Mouse (Mus musculus) MEL (cell line): ENCODE measurements around the gene Arl2bp. TPM values are rescaled to one million over a fixed set of nuclear protein-coding genes. Genes with fewer than 3 reads are reported as not detected.

Experiments used
- DNase-seq: peaks from one replicate; pipeline ENCODE4 v3.0.0; 2011; ENCODE audit warnings: low read depth, low spot score
- H3K27ac ChIP-seq: 2 replicates; pipeline ENCODE4 v1.5.1; 2012; ENCODE audit warnings: low read depth, mild to moderate bottlenecking, control low read depth, low read length, moderate library complexity; ENCODE audit not compliant: control insufficient read depth
- H3K27me3 ChIP-seq, 2 experiments: fragments of 150-350 bp in 1 of 2; sonication (generic) in 1 of 2; 2 replicates each; pipeline ENCODE4 v1.6.1; 2012; ENCODE audit warnings: low read length in 2 of 2, mild to moderate bottlenecking in 2 of 2, improper control_type of control experiment in 1 of 2, moderate library complexity in 1 of 2; ENCODE audit not compliant: insufficient read depth in 2 of 2, control insufficient read depth in 1 of 2
- H3K36me3 ChIP-seq, 2 experiments: 2 replicates each; pipeline ENCODE4 v1.6.1; 2012 to 2014; ENCODE audit warnings: low read length in 2 of 2, improper control_type of control experiment in 1 of 2, inconsistent platforms in 1 of 2, mild to moderate bottlenecking in 1 of 2; ENCODE audit not compliant: insufficient read depth in 2 of 2, control insufficient read depth in 1 of 2
- H3K4me1 ChIP-seq, 2 experiments: fragments of 150-350 bp in 1 of 2; sonication (generic) in 1 of 2; 2 replicates each; pipeline ENCODE4 v1.6.1; 2012; ENCODE audit warnings: low read length in 2 of 2, improper control_type of control experiment in 1 of 2, mild to moderate bottlenecking in 1 of 2; ENCODE audit not compliant: insufficient read depth in 2 of 2, control insufficient read depth in 1 of 2
- H3K4me3 ChIP-seq, 2 experiments: fragments of 150-350 bp in 1 of 2; sonication (generic) in 1 of 2; 2 replicates each; pipeline ENCODE4 v1.5.1; 2012; ENCODE audit warnings: low read depth in 2 of 2, low read length in 2 of 2, mild to moderate bottlenecking in 2 of 2, moderate library complexity in 2 of 2, control low read depth in 1 of 2, improper control_type of control experiment in 1 of 2; ENCODE audit not compliant: control insufficient read depth in 1 of 2, insufficient read depth in 1 of 2
- H3K79me2 ChIP-seq: 2 replicates; pipeline ENCODE4 v1.6.1; 2012; ENCODE audit warnings: mild to moderate bottlenecking, low read length, moderate library complexity; ENCODE audit not compliant: control insufficient read depth, poor library complexity, insufficient read depth
- H3K9ac ChIP-seq: 2 replicates; pipeline ENCODE4 v1.6.1; 2012; ENCODE audit warnings: low read depth, mild to moderate bottlenecking, control low read depth, low read length, moderate library complexity; ENCODE audit not compliant: control insufficient read depth, poor library complexity, severe bottlenecking
- H3K9me3 ChIP-seq: fragments of 150-350 bp; sonication (generic); replicated peaks from 2 replicates; pipeline ENCODE4 v1.6.1; 2012; ENCODE audit warnings: mild to moderate bottlenecking, low read length, improper control_type of control experiment, moderate library complexity; ENCODE audit not compliant: insufficient read depth
- CHD1 ChIP-seq: IDR thresholded peaks from 2 replicates; pipeline ENCODE4 v1.6.1; 2012; ENCODE audit warnings: low read depth, mild to moderate bottlenecking, inconsistent platforms, low read length, improper control_type of control experiment
- CTCF ChIP-seq, 3 experiments: IDR thresholded peaks in 2 of 3; conservative IDR thresholded peaks in 1 of 3; 2 replicates each; pipeline ENCODE4 v1.5.1; 2011 to 2012; ENCODE audit warnings: low read length in 3 of 3, low read depth in 2 of 3, mild to moderate bottlenecking in 2 of 3, improper control_type of control experiment in 1 of 3, inconsistent platforms in 1 of 3, mixed read lengths in 1 of 3, moderate library complexity in 1 of 3; ENCODE audit not compliant: control insufficient read depth in 1 of 3, insufficient read depth in 1 of 3, poor library complexity in 1 of 3, severe bottlenecking in 1 of 3
- E2F4 ChIP-seq: IDR thresholded peaks from 2 replicates; pipeline ENCODE4 v1.6.1; 2011; ENCODE audit warnings: low read depth, low read length, improper control_type of control experiment, borderline replicate concordance
- ETS1 ChIP-seq: IDR thresholded peaks from 2 replicates; pipeline ENCODE4 v1.6.1; 2012; ENCODE audit warnings: low read depth, mild to moderate bottlenecking, inconsistent platforms, low read length, improper control_type of control experiment, moderate library complexity
- GABPA ChIP-seq: IDR thresholded peaks from 2 replicates; pipeline ENCODE4 v1.6.1; 2012; ENCODE audit warnings: low read depth, mild to moderate bottlenecking, inconsistent platforms, low read length, improper control_type of control experiment, moderate library complexity
- GATA1 ChIP-seq: IDR thresholded peaks from 2 replicates; pipeline ENCODE4 v1.6.1; 2011; ENCODE audit warnings: low read depth, low read length, improper control_type of control experiment
- HCFC1 ChIP-seq: IDR thresholded peaks from 2 replicates; pipeline ENCODE4 v1.6.1; 2012; ENCODE audit warnings: low read depth, mild to moderate bottlenecking, inconsistent platforms, low read length, improper control_type of control experiment, moderate library complexity
- JUND ChIP-seq: IDR thresholded peaks from 2 replicates; pipeline ENCODE4 v1.6.1; 2011; ENCODE audit warnings: low read depth, mild to moderate bottlenecking, improper control_type of control experiment, low read length
- MAFK ChIP-seq: IDR thresholded peaks from 2 replicates; pipeline ENCODE4 v1.6.1; 2011; ENCODE audit warnings: low read depth, mild to moderate bottlenecking, low read length, improper control_type of control experiment, borderline replicate concordance
- MAZ ChIP-seq: IDR thresholded peaks from 2 replicates; pipeline ENCODE4 v1.6.1; 2012; ENCODE audit warnings: low read depth, mild to moderate bottlenecking, inconsistent platforms, low read length, improper control_type of control experiment
- MXI1 ChIP-seq: IDR thresholded peaks from 2 replicates; pipeline ENCODE4 v1.6.1; 2011; ENCODE audit warnings: mild to moderate bottlenecking, low read depth, low read length, improper control_type of control experiment
- MYC ChIP-seq: IDR thresholded peaks from 2 replicates; pipeline ENCODE4 v1.6.1; 2011; ENCODE audit warnings: low read depth, mild to moderate bottlenecking, low read length, improper control_type of control experiment, moderate library complexity
- NELFE ChIP-seq: IDR thresholded peaks from 2 replicates; pipeline ENCODE4 v1.6.1; 2011; ENCODE audit warnings: low read depth, low read length, improper control_type of control experiment
- NRF1 ChIP-seq: IDR thresholded peaks from 2 replicates; pipeline ENCODE4 v1.6.1; 2014; ENCODE audit warnings: low read depth, mild to moderate bottlenecking, inconsistent platforms, low read length, improper control_type of control experiment, moderate library complexity; ENCODE audit not compliant: poor library complexity, insufficient read depth, severe bottlenecking
- POLR2A ChIP-seq, 2 experiments: IDR thresholded peaks; 2 replicates each; pipeline ENCODE4 v1.6.1; 2011 to 2012; ENCODE audit warnings: low read length in 2 of 2, mild to moderate bottlenecking in 2 of 2, control low read depth in 1 of 2, improper control_type of control experiment in 1 of 2, low read depth in 1 of 2, moderate library complexity in 1 of 2; ENCODE audit not compliant: control insufficient read depth in 1 of 2, insufficient read depth in 1 of 2, poor library complexity in 1 of 2
- POLR2AphosphoS2 ChIP-seq: IDR thresholded peaks from 2 replicates; pipeline ENCODE4 v1.6.1; 2011; ENCODE audit warnings: low read length, improper control_type of control experiment
- POLR2AphosphoS5 ChIP-seq: IDR thresholded peaks from 2 replicates; pipeline ENCODE4 v1.6.1; 2012; ENCODE audit warnings: low read depth, borderline replicate concordance, mild to moderate bottlenecking, inconsistent platforms, low read length, moderate library complexity, mixed read lengths
- RCOR1 ChIP-seq: IDR thresholded peaks from 2 replicates; pipeline ENCODE4 v1.6.1; 2012; ENCODE audit warnings: low read depth, mild to moderate bottlenecking, inconsistent platforms, low read length, improper control_type of control experiment
- SIN3A ChIP-seq: IDR thresholded peaks from 2 replicates; pipeline ENCODE4 v1.6.1; 2012; ENCODE audit warnings: low read length, improper control_type of control experiment, inconsistent platforms
- TCF12 ChIP-seq: IDR thresholded peaks from 2 replicates; pipeline ENCODE4 v1.6.1; 2014; ENCODE audit warnings: low read depth, mild to moderate bottlenecking, inconsistent platforms, low read length, improper control_type of control experiment, moderate library complexity
- USF1 ChIP-seq: IDR thresholded peaks from 2 replicates; pipeline ENCODE4 v1.6.1; 2014; ENCODE audit warnings: low read depth, mild to moderate bottlenecking, inconsistent platforms, low read length, improper control_type of control experiment, moderate library complexity
- ZC3H11A ChIP-seq: IDR thresholded peaks from 2 replicates; pipeline ENCODE4 v1.6.1; 2012; ENCODE audit warnings: low read depth, mild to moderate bottlenecking, inconsistent platforms, low read length, improper control_type of control experiment
- ZKSCAN1 ChIP-seq: IDR thresholded peaks from 2 replicates; pipeline ENCODE4 v1.6.1; 2012; ENCODE audit warnings: low read depth, mild to moderate bottlenecking, inconsistent platforms, low read length, improper control_type of control experiment, moderate library complexity
- ZMIZ1 ChIP-seq: IDR thresholded peaks from 2 replicates; pipeline ENCODE4 v1.6.1; 2012; ENCODE audit warnings: low read depth, mild to moderate bottlenecking, inconsistent platforms, low read length, improper control_type of control experiment, moderate library complexity
- ZNF384 ChIP-seq: IDR thresholded peaks from 2 replicates; pipeline ENCODE4 v1.6.1; 2012; ENCODE audit warnings: low read depth, mild to moderate bottlenecking, inconsistent platforms, low read length, improper control_type of control experiment
- polyA plus RNA-seq, 2 experiments: library from polyadenylated mRNA; stranded (reverse) in 1 of 2; unstranded in 1 of 2; fragments of >175 nt in 1 of 2; fragments of >200 nt in 1 of 2; gene quantifications; 2 replicates each; pipeline versions ENCODE4 v1.2.1 to v1.2.4; 2012; ENCODE audit warnings: low replicate concordance in 2 of 2, low read depth in 1 of 2; ENCODE audit not compliant: insufficient read length in 2 of 2, insufficient read depth in 1 of 2, missing spikeins in 1 of 2
- total RNA-seq: library from RNA; depleted of rRNA; stranded (reverse); fragments of 300-350 nt; gene quantifications from 2 replicates; pipeline ENCODE4 v1.2.3, GENCODE M21; 2012

Arl2bp gene
- total and polyA plus RNA-seq, 3 experiments, result 43.8 to 515 (median 96.1) TPM

DNA sequence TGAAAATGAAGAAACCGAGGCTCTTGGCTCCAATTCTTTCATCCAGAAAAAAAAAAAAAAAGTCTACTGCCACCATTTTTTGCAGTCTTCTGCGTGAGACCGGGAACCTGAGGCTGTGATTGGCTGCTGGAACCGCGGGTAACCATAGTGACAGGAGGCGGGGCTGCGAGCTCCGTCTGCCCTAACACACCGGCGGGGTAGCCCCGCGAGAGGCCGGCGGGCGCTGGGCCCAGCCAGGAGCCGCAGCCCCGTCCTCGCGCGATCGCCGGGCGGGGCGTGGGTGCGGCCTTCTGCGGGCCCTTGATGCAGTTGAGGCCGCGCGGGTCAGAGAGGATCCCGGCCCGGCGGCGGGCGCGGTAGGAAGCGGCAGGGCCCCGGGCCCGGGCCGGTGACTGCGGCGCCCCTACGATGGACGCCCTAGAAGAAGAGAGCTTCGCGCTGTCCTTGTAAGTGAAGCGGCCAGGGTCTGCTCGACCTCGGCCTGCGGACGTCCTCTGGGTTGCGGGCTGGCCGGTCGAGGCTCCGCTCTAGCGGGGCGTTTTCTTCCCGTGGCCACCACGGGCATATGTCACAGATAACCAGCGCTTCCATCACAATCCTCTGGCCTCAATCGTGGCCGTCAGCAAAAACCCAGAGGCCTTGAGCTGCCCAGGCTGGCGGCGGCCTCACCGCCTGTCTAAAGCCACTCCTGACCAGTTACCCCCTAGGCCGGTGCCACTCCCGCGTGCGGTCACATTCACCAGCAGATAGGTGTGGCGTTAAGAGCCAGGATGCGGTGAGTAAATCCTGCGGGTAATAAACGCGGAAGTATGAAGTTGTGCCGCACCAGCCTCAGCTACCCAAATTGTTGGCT lies at the start of gene Arl2bp (continued):
- no peak for TF ChIP-seq ZC3H11A
- TF ChIP-seq POLR2AphosphoS2, result no peak
- peak; percentile 78 to 85 for TF ChIP-seq POLR2A (IDR thresholded peaks at IDR 0.05; ENCODE audit: control insufficient read depth in 1 of 2, insufficient read depth in 1 of 2, low read depth in 1 of 2, low read length in 2 of 2, poor library complexity in 1 of 2)
- TF ChIP-seq ZKSCAN1, result no peak
- TF ChIP-seq HCFC1, result peak; percentile 59
- TF ChIP-seq MAZ, result peak; percentile 32; the same call in 1 of the 2 replicates

DNA sequence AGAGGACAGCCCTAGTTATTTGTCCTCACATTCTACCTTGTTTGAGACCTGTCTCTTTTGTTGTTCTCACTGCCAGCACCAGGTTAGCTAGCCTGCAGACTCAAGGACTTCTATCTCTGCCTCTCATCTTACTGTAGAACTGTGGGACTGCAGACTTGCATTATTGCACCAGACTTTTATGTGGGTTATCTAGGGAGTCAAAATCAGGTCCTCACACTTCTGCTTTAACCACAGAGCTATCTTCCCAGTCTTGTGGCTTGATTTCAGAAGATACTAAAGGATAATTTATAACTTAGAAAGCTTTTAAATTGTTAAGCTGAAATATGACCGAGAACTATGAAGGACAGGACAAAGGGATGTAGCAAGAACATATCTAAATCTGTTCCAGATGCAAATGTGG lies 41.5 kb upstream of the Arl2bp start:
- no peak overlapping the region for H3K27ac ChIP-seq
- H3K36me3 ChIP-seq, result peaks cover 10% of the 10 kb centered on the region in 2 experiments
- H3K4me3 ChIP-seq, result no peak overlapping the region
- no peak overlapping the region for H3K9ac ChIP-seq
- no peak for DNase-seq
- peak; percentile 95 for TF ChIP-seq RCOR1
- TF ChIP-seq GATA1, result peak; percentile 53
- no peak for TF ChIP-seq ZMIZ1
- no peak for TF ChIP-seq GABPA
- TF ChIP-seq MAFK, result 0 out of 2 replicates have a peak, but pooled peaks have one; percentile 9
- no peak for TF ChIP-seq POLR2AphosphoS5
- TF ChIP-seq ETS1, result 0 out of 2 replicates have a peak, but pooled peaks have one; percentile 18
- 0 out of 2 replicates have a peak, but pooled peaks have one; percentile 27 for TF ChIP-seq MXI1
- H3K4me1 ChIP-seq, result peaks cover 2 to 3% of the 10 kb centered on the region in 2 experiments; a peak in 3 of 4 replicates
- H3K79me2 ChIP-seq, result peaks cover 2% of the 10 kb centered on the region; the same call in 1 of the 2 replicates
- no peaks in the 10 kb centered on the region for H3K9me3 ChIP-seq
- no peaks in the 10 kb centered on the region for H3K27me3 ChIP-seq

DNA sequence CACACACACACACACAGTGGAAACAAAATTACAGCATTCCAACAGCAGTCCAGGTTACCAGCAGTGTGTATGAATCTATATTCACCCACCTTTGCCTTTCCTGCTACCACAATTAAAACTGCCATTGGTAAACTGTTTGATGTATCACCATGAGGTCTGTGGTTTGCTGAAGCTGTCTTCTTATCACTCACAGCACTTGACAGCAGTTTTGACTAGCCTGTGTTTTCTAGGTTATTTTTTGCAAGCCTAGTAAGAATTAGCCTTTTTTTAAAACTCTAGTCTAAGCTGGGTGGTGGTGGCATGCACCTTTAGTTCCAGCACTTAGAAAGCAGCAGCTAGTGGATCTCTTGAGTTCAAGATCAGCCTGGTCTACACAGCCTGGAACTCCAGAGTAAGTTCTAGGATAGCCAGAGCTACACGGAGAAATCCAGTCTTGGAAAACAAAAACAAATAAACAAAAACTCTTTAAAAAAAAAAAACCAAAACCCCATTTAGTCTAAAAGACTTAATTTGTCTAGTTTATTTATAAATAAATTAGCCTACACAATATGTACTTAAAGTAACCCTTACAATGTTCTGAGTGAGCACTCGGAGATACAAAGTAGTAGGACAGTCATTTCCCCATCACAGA lies 32.7 kb upstream of the Arl2bp start:
- H3K9ac ChIP-seq, result peak overlapping the region; percentile 63
- H3K27ac ChIP-seq, result peak overlapping the region; percentile 100
- peaks cover 18 to 42% of the 10 kb centered on the region in 2 experiments for H3K36me3 ChIP-seq
- H3K79me2 ChIP-seq, result no peaks in the 10 kb centered on the region
- peak overlapping the region in 1 of 2 experiments; percentile 13; a peak in 2 of 4 replicates for H3K4me3 ChIP-seq
- H3K4me1 ChIP-seq, result peaks cover 15 to 21% of the 10 kb centered on the region in 2 experiments
- H3K27me3 ChIP-seq, result no peaks in the 10 kb centered on the region
- no peaks in the 10 kb centered on the region for H3K9me3 ChIP-seq
- peak; percentile 81 for DNase-seq
- TF ChIP-seq ZNF384, result peak; percentile 79
- no peak for TF ChIP-seq ZMIZ1
- no peak for TF ChIP-seq JUND
- TF ChIP-seq TCF12, result peak; percentile 81
- no peak for TF ChIP-seq USF1
- TF ChIP-seq SIN3A, result peak; percentile 87
- TF ChIP-seq HCFC1, result no peak
- no peak for TF ChIP-seq MAFK
- TF ChIP-seq E2F4, result no peak
- TF ChIP-seq ZKSCAN1, result no peak
- no peak for TF ChIP-seq NRF1
- TF ChIP-seq CTCF (IDR thresholded peaks at IDR 0.05 in 2 of 3, conservative IDR thresholded peaks at IDR 0.05 in 1 of 3; ENCODE audit: control insufficient read depth in 1 of 3, insufficient read depth in 1 of 3, low read depth in 2 of 3, low read length in 3 of 3, poor library complexity in 1 of 3, severe bottlenecking in 1 of 3), result no peak
- peak; percentile 89 for TF ChIP-seq ETS1
- TF ChIP-seq NELFE, result no peak
- peak; percentile 95; the same call in 1 of the 2 replicates for TF ChIP-seq CHD1
- TF ChIP-seq POLR2AphosphoS5, result no peak
- peak; percentile 82 for TF ChIP-seq MYC
- no peak for TF ChIP-seq MAZ
- TF ChIP-seq POLR2AphosphoS2, result no peak
- TF ChIP-seq RCOR1, result peak; percentile 43; the same call in 1 of the 2 replicates
